33 mouse cellular contexts compared by ENCODE assay signal in genomic region chr5:113751521-113752157, GRCm38 (mm10). TPM values are rescaled to one million over a fixed set of nuclear protein-coding genes. Genes with fewer than 3 reads are reported as not detected.
DNase-seq lines count a peak whose midpoint lies in the region; ATAC-seq and TF ChIP-seq lines count a peak whose summit lies in the region.
"Had no signal": no experiment of that assay in that cellular context is flagged by ENCODE, and none has a peak within 500 bp of the region (broad histone marks: within the 10 kb centered on the region; RNA-seq: fewer than 3 reads in every experiment).

No protein-coding gene starts in this region.

- TF ChIP-seq CTCF in cerebellum, adult 2 months (IDR thresholded peaks at IDR 0.05; ENCODE audit: borderline replicate concordance, insufficient read depth, low read depth, low read length), result no peak
- TF ChIP-seq CTCF in kidney, postnatal 0 days (IDR thresholded peaks at IDR 0.05; ENCODE audit: low read depth), result no peak

- no peak for ATAC-seq in kidney, postnatal 0 days (replicated peaks; ENCODE audit: low FRiP score, low read depth)
- ATAC-seq: forebrain, embryonic 13.5 days; forebrain, embryonic 16.5 days; hindbrain, postnatal 0 days; inflammation-experienced regulatory T-cells, adult 6 months; intestine, embryonic 16.5 days; Patski had no signal

- no peaks in the 10 kb centered on the region for H3K27me3 ChIP-seq in cerebellum, adult 2 months (ENCODE audit: control insufficient read depth, insufficient read depth, low read length)
- H3K27me3 ChIP-seq in kidney, postnatal 0 days (ENCODE audit: insufficient read depth, low read length), result no peaks in the 10 kb centered on the region
- H3K27me3 ChIP-seq: forebrain, embryonic 13.5 days; heart, embryonic 13.5 days; Patski had no signal

- no peak overlapping the region for H3K4me2 ChIP-seq in kidney, postnatal 0 days (ENCODE audit: low read length)
- H3K4me2 ChIP-seq: forebrain, embryonic 13.5 days; heart, embryonic 13.5 days; hindbrain, embryonic 14.5 days had no signal

- WGBS in cerebellum, adult 2 months, result 20% methylated on average over 9 of the region's 9 CpGs
- WGBS in kidney, postnatal 0 days, result 60% methylated on average over 9 of the region's 9 CpGs

- peak overlapping the region; percentile 82 for H3K27ac ChIP-seq in cerebellum, adult 2 months (ENCODE audit: insufficient read depth, low read length)
- no peak overlapping the region for H3K27ac ChIP-seq in kidney, postnatal 0 days
- H3K27ac ChIP-seq: forebrain, embryonic 10.5 days; forebrain, embryonic 13.5 days; heart, adult 2 months; heart, embryonic 10.5 days; heart, embryonic 13.5 days; hindbrain, embryonic 14.5 days; hindbrain, postnatal 0 days had no signal

- H3K4me3 ChIP-seq in cerebellum, adult 2 months (replicated peaks; ENCODE audit: insufficient read depth, low read depth, low read length), result no peak overlapping the region
- no peak overlapping the region for H3K4me3 ChIP-seq in kidney, postnatal 0 days (replicated peaks; ENCODE audit: low read depth, low read length)
- H3K4me3 ChIP-seq: forebrain, embryonic 10.5 days; forebrain, embryonic 13.5 days; heart, adult 2 months; heart, embryonic 10.5 days; heart, embryonic 13.5 days had no signal

- no peak for TF ChIP-seq POLR2A in cerebellum, adult 2 months (IDR thresholded peaks at IDR 0.05; ENCODE audit: borderline replicate concordance, insufficient read depth, low read length)

- peaks cover 31% of the 10 kb centered on the region for H3K4me1 ChIP-seq in cerebellum, adult 2 months (ENCODE audit: control insufficient read depth, insufficient read depth, low read length)
- no peaks in the 10 kb centered on the region for H3K4me1 ChIP-seq in kidney, postnatal 0 days (replicated peaks; ENCODE audit: insufficient read depth, low read length)
- H3K4me1 ChIP-seq: forebrain, embryonic 10.5 days; forebrain, embryonic 13.5 days; heart, embryonic 10.5 days; heart, embryonic 13.5 days had no signal

- peaks cover 87% of the 10 kb centered on the region for H3K36me3 ChIP-seq in kidney, postnatal 0 days (ENCODE audit: insufficient read depth, low read length)

- no peak overlapping the region for H3K9ac ChIP-seq in kidney, postnatal 0 days (ENCODE audit: low read depth, low read length)
- H3K9ac ChIP-seq: forebrain, embryonic 13.5 days; heart, embryonic 13.5 days; hindbrain, embryonic 14.5 days had no signal

- peak; percentile 32 for DNase-seq in adrenal gland, postnatal 14 days
- DNase-seq in adrenal gland, adult 8-10 months, result no peak
- peak; percentile 48 to 57 for DNase-seq in cerebellum, adult 2 months
- DNase-seq in cerebellum, adult 9-11 months, result no peak
- peak; percentile 35 to 45 for DNase-seq in cerebellum, postnatal 36 days
- no peak for DNase-seq in cerebellum, postnatal 4 days (ENCODE audit: low spot score in 2 of 2)
- peak; percentile 59 for DNase-seq in kidney, postnatal 0 days (ENCODE audit: low spot score)
- DNase-seq in kidney, postnatal 4 days, result no peak
- DNase-seq: adrenal gland, postnatal 25 days; gastrocnemius, postnatal 10 days; gastrocnemius, postnatal 36 days; heart, adult 2 months; heart, postnatal 14 days; heart, postnatal 4 days; kidney, adult 2 months had no signal

- H3K9me3 ChIP-seq in kidney, postnatal 0 days (replicated peaks; ENCODE audit: low read length), result no peaks in the 10 kb centered on the region
- H3K9me3 ChIP-seq: forebrain, embryonic 10.5 days; forebrain, embryonic 13.5 days; heart, embryonic 10.5 days; heart, embryonic 13.5 days had no signal

RNA-seq across cellular contexts. Expression of gene Ficd, which starts 16.0 kb away (rescaled TPM):
- 8.2 and 10.4 TPM in 2 replicates for total RNA-seq in adrenal gland, postnatal 14 days (2021)
- 10 to 100 TPM; 15.7 to 25.8 (median 17.6) TPM for total RNA-seq in adrenal gland, adult 8-10 months (2022)
- 15.3 and 16.1 TPM in 2 replicates for polyA plus RNA-seq in cerebellum, adult 2 months (2012; rRNA removed)
- 5.4 TPM in 2 replicates for polyA plus RNA-seq in kidney, postnatal 0 days (2015; fragmentation: Nextera tagmentation; extraction: Ambion mirVana)

RNA-seq across cellular contexts. Expression of gene Sart3, which starts 20.7 kb away (rescaled TPM):
- total RNA-seq in adrenal gland, postnatal 14 days (2021), result 33.8 and 38.4 TPM in 2 replicates
- total RNA-seq in adrenal gland, adult 8-10 months (2022), result 10 to 100 TPM; 29.5 to 47.4 (median 40.1) TPM
- 43.5 and 47.5 TPM in 2 replicates for polyA plus RNA-seq in cerebellum, adult 2 months (2012; rRNA removed)
- polyA plus RNA-seq in kidney, postnatal 0 days (2015; fragmentation: Nextera tagmentation; extraction: Ambion mirVana), result 27.2 and 27.7 TPM in 2 replicates

RNA-seq across cellular contexts. Expression of gene Iscu, which starts 20.9 kb away (rescaled TPM):
- 429 and 451 TPM in 2 replicates for total RNA-seq in adrenal gland, postnatal 14 days (2021)
- total RNA-seq in adrenal gland, adult 8-10 months (2022), result 1,000 to 10,000 TPM in 2 of 4 experiments, 100 to 1,000 TPM in 2; 572 to 1,204 (median 919) TPM
- 302 and 362 TPM in 2 replicates for polyA plus RNA-seq in cerebellum, adult 2 months (2012; rRNA removed)
- 187 and 202 TPM in 2 replicates for polyA plus RNA-seq in kidney, postnatal 0 days (2015; fragmentation: Nextera tagmentation; extraction: Ambion mirVana)

RNA-seq across cellular contexts. Expression of gene 1700069L16Rik, which starts 27.1 kb away (rescaled TPM):
- not detected in 2 replicates for total RNA-seq in adrenal gland, postnatal 14 days (2021)
- not detected for total RNA-seq in adrenal gland, adult 8-10 months (2022)
- 0.29 and 0.39 TPM in 2 replicates for polyA plus RNA-seq in cerebellum, adult 2 months (2012; rRNA removed)
- not detected in 2 replicates for polyA plus RNA-seq in kidney, postnatal 0 days (2015; fragmentation: Nextera tagmentation; extraction: Ambion mirVana)
- total RNA-seq: adrenal gland, adult 18-20 months; adrenal gland, postnatal 25 days; ES-E14; gastrocnemius, adult 18-20 months; gastrocnemius, postnatal 10 days; gastrocnemius, postnatal 36 days; granulocyte monocyte progenitor cell, adult 5-6 weeks; heart, adult 2 months; heart, postnatal 14 days; heart, postnatal 4 days; hindbrain, postnatal 0 days had no signal
- polyA plus RNA-seq: embryonic facial prominence, embryonic 11.5 days; embryonic facial prominence, embryonic 14.5 days; forebrain, embryonic 10.5 days; forebrain, embryonic 13.5 days; forebrain, embryonic 16.5 days; heart, adult 2 months; heart, embryonic 10.5 days; heart, embryonic 13.5 days; heart, embryonic 16.5 days; hindbrain, embryonic 11.5 days; hindbrain, embryonic 14.5 days; hindbrain, postnatal 0 days; inflammation-experienced regulatory T-cells, adult 6 months; intestine, embryonic 16.5 days; kidney, adult 2 months; Patski had no signal

RNA-seq across cellular contexts. Expression of gene Tmem119, which starts 48.7 kb away (rescaled TPM):
- 9.6 and 10.9 TPM in 2 replicates for total RNA-seq in adrenal gland, postnatal 14 days (2021)
- 10 to 100 TPM in 2 of 4 experiments, 1 to 10 TPM in 2; 9.1 to 14.2 (median 11.2) TPM for total RNA-seq in adrenal gland, adult 8-10 months (2022)
- polyA plus RNA-seq in cerebellum, adult 2 months (2012; rRNA removed), result 6.0 and 7.4 TPM in 2 replicates
- polyA plus RNA-seq in kidney, postnatal 0 days (2015; fragmentation: Nextera tagmentation; extraction: Ambion mirVana), result 37.3 and 40.4 TPM in 2 replicates
- polyA plus RNA-seq: inflammation-experienced regulatory T-cells, adult 6 months; Patski had no signal

Comparison
In these comparisons a context has a peak if more than half of its experiments do, and no peak if none do; other contexts are left out.
1. DNase-seq: peak in adrenal gland, postnatal 14 days (single experiment), cerebellum, adult 2 months (2 of 2), cerebellum, postnatal 36 days (2 of 2) and kidney, postnatal 0 days (single experiment); none in adrenal gland, adult 8-10 months (single experiment), cerebellum, adult 9-11 months (single experiment), cerebellum, postnatal 4 days (0 of 2) and kidney, postnatal 4 days (0 of 2).